Mouse (Mus musculus) c-Kit-positive CD71-negative TER-119-negative erythroid progenitor cells, embryonic 14.5 days (primary cell): Measurements from ENCODE around the gene Matn1.
A peak's percentile ranks its signal among the peaks of the same experiment; 100 is the strongest.

ENCODE experiments used
- DNase-seq: peaks from one replicate; pipeline ENCODE4 v3.0.0-alpha.2; 2013; ENCODE audit warnings: low read depth

The Matn1 gene

GRCm38 (mm10) chr4:130917564-130917963 is 26.6 kb upstream of the Matn1 start:
- DNase-seq: no peak

GRCm38 (mm10) chr4:130918805-130919749 is 25.1 kb upstream of the Matn1 start:
- DNase-seq: no peak

- no peak for DNase-seq
These were observed 24.3 kb upstream of the Matn1 start for GRCm38 (mm10) chr4:130919750-130920356.

GRCm38 (mm10) chr4:130920951-130921693 is 23.1 kb upstream of the Matn1 start:
- DNase-seq: no peak

GRCm38 (mm10) chr4:130921986-130922385 is 22.2 kb upstream of the Matn1 start:
- DNase-seq: no peak

- DNase-seq: no peak
These were observed 17.9 kb upstream of the Matn1 start for GRCm38 (mm10) chr4:130926274-130926673.

GRCm38 (mm10) chr4:130927821-130928220 is 16.4 kb upstream of the Matn1 start:
- DNase-seq: no peak

GRCm38 (mm10) chr4:130942644-130943043 is 1.5 kb upstream of the Matn1 start:
- DNase-seq: no peak

- DNase-seq: no peak
These were observed 594 bp downstream of the Matn1 start for GRCm38 (mm10) chr4:130944779-130945178.

- DNase-seq: peak; percentile 25
These were observed 3.0 kb downstream of the Matn1 start for GRCm38 (mm10) chr4:130947094-130947647.

- no peak for DNase-seq
These were observed 5.7 kb downstream of the Matn1 start for GRCm38 (mm10) chr4:130949821-130950384.

- DNase-seq: no peak
These were observed 8.3 kb downstream of the Matn1 start for GRCm38 (mm10) chr4:130952531-130952930.

GRCm38 (mm10) chr4:130957156-130957555 is 13.0 kb downstream of the Matn1 start:
- DNase-seq: no peak

- DNase-seq: no peak
These were observed 14.6 kb downstream of the Matn1 start for GRCm38 (mm10) chr4:130958812-130959211.

- no peak for DNase-seq
These were observed 15.5 kb downstream of the Matn1 start for GRCm38 (mm10) chr4:130959678-130960077.

GRCm38 (mm10) chr4:130960118-130960734 is 16.0 kb downstream of the Matn1 start:
- DNase-seq: peak; percentile 53

- DNase-seq: no peak
These were observed 27.1 kb downstream of the Matn1 start for GRCm38 (mm10) chr4:130971278-130971677.

GRCm38 (mm10) chr4:130972421-130972829 is 28.2 kb downstream of the Matn1 start:
- DNase-seq: no peak

GRCm38 (mm10) chr4:130973332-130974263 is 29.4 kb downstream of the Matn1 start:
- no peak for DNase-seq

- no peak for DNase-seq
These were observed 34.8 kb downstream of the Matn1 start for GRCm38 (mm10) chr4:130978981-130979380.
